13 mouse cellular contexts compared by ENCODE assay signal in the genomic region with DNA sequence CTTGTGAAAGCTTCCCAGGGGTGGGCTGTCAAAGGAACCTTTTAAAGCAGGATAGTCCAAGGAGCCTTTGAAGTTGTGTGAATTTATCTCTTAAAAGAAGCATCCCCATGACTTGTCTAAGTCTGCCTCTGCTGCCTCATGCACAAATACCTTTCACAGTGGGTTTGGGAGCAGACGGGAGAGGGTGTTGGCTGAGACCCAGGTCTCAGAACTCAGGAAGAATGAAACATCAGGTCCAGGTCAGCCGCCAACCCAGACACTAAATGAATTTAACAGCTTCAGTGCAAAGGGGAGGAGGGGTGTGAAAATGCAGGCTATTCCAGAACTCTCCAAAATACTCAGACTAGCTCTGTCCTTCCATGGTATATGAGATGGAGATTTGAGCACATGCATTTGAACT. TPM values are rescaled to one million over a fixed set of nuclear protein-coding genes. Genes with fewer than 3 reads are reported as not detected.
A peak's percentile ranks its signal among the peaks of the same experiment; 100 is the strongest.
DNase-seq lines count a peak whose midpoint lies in the region; ATAC-seq and TF ChIP-seq lines count a peak whose summit lies in the region.
"Had no signal": no experiment of that assay in that cellular context is flagged by ENCODE, and none has a peak within 500 bp of the region (broad histone marks: within the 10 kb centered on the region; RNA-seq: fewer than 3 reads in every experiment).

No protein-coding gene starts in this region.

- no peak for TF ChIP-seq CTCF in brain, embryonic 14.5 days (IDR thresholded peaks at IDR 0.05; ENCODE audit: borderline replicate concordance, extremely low read depth, insufficient read depth, insufficient read length)

- 29% methylated on average over 2 of the region's 2 CpGs for WGBS in heart, embryonic 16.5 days
- WGBS in heart, embryonic 11.5 days (ENCODE audit: insufficient replicate concordance), result 41% methylated on average over 2 of the region's 2 CpGs
- WGBS in limb, embryonic 13.5 days, result 15% methylated on average over 2 of the region's 2 CpGs

- no peaks in the 10 kb centered on the region for H3K27me3 ChIP-seq in heart, embryonic 16.5 days (ENCODE audit: control insufficient read depth, insufficient read depth, low read length)
- H3K27me3 ChIP-seq in heart, embryonic 11.5 days (ENCODE audit: control insufficient read depth, insufficient read depth, low read length), result no peaks in the 10 kb centered on the region
- no peaks in the 10 kb centered on the region for H3K27me3 ChIP-seq in limb, embryonic 13.5 days
- H3K27me3 ChIP-seq: intestine, embryonic 15.5 days; neural tube, embryonic 13.5 days; Patski; stomach, embryonic 15.5 days had no signal

- no peak for TF ChIP-seq POLR2A in brain, embryonic 14.5 days (IDR thresholded peaks at IDR 0.05; ENCODE audit: borderline replicate concordance, extremely low read depth, insufficient read depth, insufficient read length, poor library complexity, severe bottlenecking)

- no peaks in the 10 kb centered on the region for H3K9me3 ChIP-seq in heart, embryonic 16.5 days (replicated peaks; ENCODE audit: control insufficient read depth, low read length)
- no peaks in the 10 kb centered on the region for H3K9me3 ChIP-seq in heart, embryonic 11.5 days (replicated peaks; ENCODE audit: control insufficient read depth, low read length)
- no peaks in the 10 kb centered on the region for H3K9me3 ChIP-seq in limb, embryonic 13.5 days
- H3K9me3 ChIP-seq: embryonic facial prominence, embryonic 12.5 days; intestine, embryonic 15.5 days; neural tube, embryonic 13.5 days; stomach, embryonic 15.5 days had no signal

- peak; percentile 32 for ATAC-seq in frontal cortex, adult (ENCODE audit: low TSS enrichment)
- ATAC-seq in heart, embryonic 16.5 days (replicated peaks; ENCODE audit: extremely low read depth, insufficient read depth, low FRiP score), result peak; percentile 29; the same call in 1 of the 2 replicates
- ATAC-seq in heart, embryonic 11.5 days (replicated peaks; ENCODE audit: insufficient number of reproducible peaks, low FRiP score, low TSS enrichment), result no peak
- ATAC-seq in limb, embryonic 13.5 days (ENCODE audit: low FRiP score, low read depth), result peak; percentile 45; the same call in 1 of the 2 replicates
- ATAC-seq: Patski had no signal

- no peaks in the 10 kb centered on the region for H3K36me3 ChIP-seq in heart, embryonic 16.5 days (ENCODE audit: control insufficient read depth, insufficient read depth)
- no peaks in the 10 kb centered on the region for H3K36me3 ChIP-seq in heart, embryonic 11.5 days (ENCODE audit: control insufficient read depth, insufficient read depth, low read length)
- no peaks in the 10 kb centered on the region for H3K36me3 ChIP-seq in limb, embryonic 13.5 days
- H3K36me3 ChIP-seq: embryonic facial prominence, embryonic 12.5 days; intestine, embryonic 15.5 days; neural tube, embryonic 13.5 days; stomach, embryonic 15.5 days had no signal

- H3K9ac ChIP-seq in heart, embryonic 16.5 days (ENCODE audit: low read length), result no peak overlapping the region
- H3K9ac ChIP-seq in heart, embryonic 11.5 days (ENCODE audit: low read depth, low read length), result no peak overlapping the region
- no peak overlapping the region for H3K9ac ChIP-seq in limb, embryonic 13.5 days
- H3K9ac ChIP-seq: intestine, embryonic 15.5 days; stomach, embryonic 15.5 days had no signal

- DNase-seq in frontal cortex, postnatal 14 days (ENCODE audit: low spot score in 2 of 2), result no peak
- peak; percentile 70 for DNase-seq in brain, embryonic 14.5 days (ENCODE audit: low read depth)
- DNase-seq in spleen, postnatal 14 days (ENCODE audit: low spot score in 2 of 2), result no peak
- DNase-seq: thymus, postnatal 25 days had no signal

- no peak overlapping the region for H3K4me3 ChIP-seq in heart, embryonic 16.5 days (ENCODE audit: low read length)
- no peak overlapping the region for H3K4me3 ChIP-seq in heart, embryonic 11.5 days (ENCODE audit: low read depth, low read length)
- H3K4me3 ChIP-seq in limb, embryonic 13.5 days, result no peak overlapping the region
- H3K4me3 ChIP-seq: embryonic facial prominence, embryonic 12.5 days; intestine, embryonic 15.5 days; neural tube, embryonic 13.5 days; stomach, embryonic 15.5 days had no signal

- no peak overlapping the region for H3K4me2 ChIP-seq in heart, embryonic 16.5 days (ENCODE audit: low read depth, low read length)
- no peak overlapping the region for H3K4me2 ChIP-seq in heart, embryonic 11.5 days
- H3K4me2 ChIP-seq in limb, embryonic 13.5 days (replicated peaks), result no peak overlapping the region; the same call in 1 of the 2 replicates
- H3K4me2 ChIP-seq: embryonic facial prominence, embryonic 12.5 days; intestine, embryonic 15.5 days; neural tube, embryonic 13.5 days; stomach, embryonic 15.5 days had no signal

- peaks cover 11% of the 10 kb centered on the region for H3K4me1 ChIP-seq in heart, embryonic 16.5 days (ENCODE audit: control insufficient read depth, insufficient read depth, low read length)
- peaks cover 10% of the 10 kb centered on the region; the same call in 1 of the 2 replicates for H3K4me1 ChIP-seq in heart, embryonic 11.5 days (ENCODE audit: control insufficient read depth, insufficient read depth, low read length)
- peaks cover 32% of the 10 kb centered on the region for H3K4me1 ChIP-seq in limb, embryonic 13.5 days

- 0 out of 2 replicates have a peak overlapping the region, but pooled peaks have one; percentile 25 for H3K27ac ChIP-seq in heart, embryonic 16.5 days (ENCODE audit: low read length)
- H3K27ac ChIP-seq in heart, embryonic 11.5 days (ENCODE audit: low read depth, low read length), result no peak overlapping the region
- peak overlapping the region; percentile 78; the same call in 1 of the 2 replicates for H3K27ac ChIP-seq in limb, embryonic 13.5 days
- H3K27ac ChIP-seq: neural tube, embryonic 13.5 days; stomach, embryonic 15.5 days had no signal

RNA-seq across cellular contexts. Expression of gene Crb2, which starts 28.1 kb away (rescaled TPM):
- 0.87 and 1.2 TPM in 2 replicates for polyA plus RNA-seq in heart, embryonic 16.5 days (2015; fragmentation: Nextera tagmentation; extraction: Ambion mirVana)
- 6.1 and 6.5 TPM in 2 replicates for polyA plus RNA-seq in heart, embryonic 11.5 days (2014; fragmentation: Nextera tagmentation; extraction: Ambion mirVana)
- 9.8 and 11.3 TPM in 2 replicates for polyA plus RNA-seq in brain, embryonic 14.5 days (2012; rRNA removed)
- polyA plus RNA-seq in limb, embryonic 13.5 days (2015; fragmentation: Nextera tagmentation; extraction: Ambion mirVana), result 0.51 and 0.56 TPM in 2 replicates

RNA-seq across cellular contexts. Expression of gene Strbp, which starts 44.2 kb away (rescaled TPM):
- polyA plus RNA-seq in heart, embryonic 16.5 days (2015; fragmentation: Nextera tagmentation; extraction: Ambion mirVana), result 21.9 and 24.9 TPM in 2 replicates
- 29.2 and 32.4 TPM in 2 replicates for polyA plus RNA-seq in heart, embryonic 11.5 days (2014; fragmentation: Nextera tagmentation; extraction: Ambion mirVana)
- polyA plus RNA-seq in brain, embryonic 14.5 days (2012; rRNA removed), result 63.9 and 79.6 TPM in 2 replicates
- polyA plus RNA-seq in limb, embryonic 13.5 days (2015; fragmentation: Nextera tagmentation; extraction: Ambion mirVana), result 34.6 and 36.4 TPM in 2 replicates
